Mouse (Mus musculus) T-cell, adult 2 months (primary cell): ENCODE results near the gene Ptk7.
"Not testable (repeated sequence)": the region's sequence is repeated elsewhere in the genome, so short reads cannot be mapped to it uniquely, and the experiment has no call there.

ENCODE experiments used
- DNase-seq: peaks from one replicate; pipeline ENCODE4 v3.0.0; 2022; ENCODE audit warnings: low spot score

Gene Ptk7

GRCm38 (mm10) chr17:46605987-46606386 lies 23.3 kb downstream of the Ptk7 start:
- DNase-seq, result no peak

- no peak for DNase-seq
Observed at GRCm38 (mm10) chr17:46605126-46605525, 24.2 kb downstream of the Ptk7 start.

- no peak for DNase-seq
Observed at GRCm38 (mm10) chr17:46603229-46603628, 26.1 kb downstream of the Ptk7 start.

- DNase-seq, result no peak
Observed at GRCm38 (mm10) chr17:46602212-46602611, 27.1 kb downstream of the Ptk7 start.

- no peak for DNase-seq
Observed at GRCm38 (mm10) chr17:46600569-46600968, 28.7 kb downstream of the Ptk7 start.

- DNase-seq, result no peak
Observed at GRCm38 (mm10) chr17:46598963-46599362, 30.3 kb downstream of the Ptk7 start.

- DNase-seq, result no peak
Observed at GRCm38 (mm10) chr17:46597956-46598355, 31.3 kb downstream of the Ptk7 start.

GRCm38 (mm10) chr17:46595336-46595735 lies 34.0 kb downstream of the Ptk7 start:
- no peak for DNase-seq

GRCm38 (mm10) chr17:46594606-46595005 lies 34.7 kb downstream of the Ptk7 start:
- DNase-seq, result no peak

GRCm38 (mm10) chr17:46593124-46593523 lies 36.2 kb downstream of the Ptk7 start:
- no peak for DNase-seq

- no peak for DNase-seq
Observed at GRCm38 (mm10) chr17:46591406-46591805, 37.9 kb downstream of the Ptk7 start.

GRCm38 (mm10) chr17:46590439-46590838 lies 38.9 kb downstream of the Ptk7 start:
- no peak for DNase-seq

- no peak for DNase-seq
Observed at GRCm38 (mm10) chr17:46589635-46590314, 39.5 kb downstream of the Ptk7 start.

GRCm38 (mm10) chr17:46588913-46589312 lies 40.4 kb downstream of the Ptk7 start:
- DNase-seq, result no peak

GRCm38 (mm10) chr17:46588173-46588572 lies 41.1 kb downstream of the Ptk7 start:
- no peak for DNase-seq

GRCm38 (mm10) chr17:46586327-46586726 lies 43.0 kb downstream of the Ptk7 start:
- DNase-seq, result no peak

GRCm38 (mm10) chr17:46578650-46579049 lies 50.7 kb downstream of the Ptk7 start:
- DNase-seq, result no peak

GRCm38 (mm10) chr17:46576070-46576469 lies 53.2 kb downstream of the Ptk7 start:
- peak; percentile 27 for DNase-seq

GRCm38 (mm10) chr17:46574535-46574934 lies 54.8 kb downstream of the Ptk7 start:
- DNase-seq, result no peak

- no peak for DNase-seq
Observed at GRCm38 (mm10) chr17:46571005-46571404, 58.3 kb downstream of the Ptk7 start.

- DNase-seq, result peak; percentile 34
Observed at GRCm38 (mm10) chr17:46559146-46559545, 70.2 kb downstream of the Ptk7 start.

- DNase-seq, result no peak
Observed at GRCm38 (mm10) chr17:46558151-46558550, 71.2 kb downstream of the Ptk7 start.

- DNase-seq, result not testable (repeated sequence)
Observed at GRCm38 (mm10) chr17:46557321-46557720, 72.0 kb downstream of the Ptk7 start.

GRCm38 (mm10) chr17:46556584-46556945 lies 72.7 kb downstream of the Ptk7 start:
- DNase-seq, result no peak
